Mouse (Mus musculus) heart, adult 11 months (tissue): ENCODE measurements around the gene Gm14295.
"Not testable (repeated sequence)": the region's sequence is repeated elsewhere in the genome, so short reads cannot be mapped to it uniquely, and the experiment has no call there.

Source experiments
- DNase-seq: peaks from one replicate; pipeline ENCODE4 v3.0.0; 2022

The Gm14295 gene

DNA sequence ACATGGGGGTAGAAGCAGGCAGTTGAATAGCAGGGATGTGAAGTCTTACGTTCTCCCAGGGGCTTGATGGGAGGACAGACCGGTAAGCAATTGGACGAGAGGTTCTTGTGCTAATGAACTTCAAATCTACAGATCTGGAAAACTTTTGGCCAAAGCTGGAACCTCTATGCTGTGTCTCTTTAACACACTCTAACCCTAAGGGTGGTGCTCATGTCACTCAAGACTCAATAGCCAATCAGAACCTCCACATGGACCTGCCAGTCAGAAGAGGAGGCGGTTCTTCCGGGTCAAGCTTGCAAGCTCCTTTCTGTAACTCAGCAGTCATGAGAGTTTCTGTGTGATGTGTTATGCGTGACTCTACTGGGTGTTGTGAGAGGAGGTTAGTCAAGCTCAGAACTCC lies at the start of gene Gm14295:
Gm14295 (plus strand) TSS at position 301 of the 400 bp plus-strand sequence.
- DNase-seq = not testable (repeated sequence)

DNA sequence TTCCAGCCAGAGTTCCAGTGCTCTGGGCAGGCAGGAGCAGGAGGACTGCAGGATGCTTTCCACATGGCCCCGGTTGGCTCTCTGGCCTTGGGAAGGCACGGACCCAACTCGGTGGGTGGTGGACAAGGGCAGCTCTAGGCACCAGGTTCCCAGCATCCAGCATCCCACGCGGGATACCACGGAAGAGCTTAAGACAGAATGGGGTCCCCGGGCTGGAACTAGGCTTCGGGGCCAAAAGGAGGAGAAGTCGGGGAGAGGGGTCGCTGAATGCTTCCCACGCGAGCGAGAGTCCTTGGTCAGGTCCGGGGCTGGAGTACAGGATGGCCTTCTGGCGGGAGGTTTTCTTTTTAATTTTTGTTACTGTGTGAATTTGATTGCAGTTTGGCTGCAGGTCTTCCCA lies 373 bp downstream of the Gm14295 start:
- DNase-seq = peak; percentile 57

DNA sequence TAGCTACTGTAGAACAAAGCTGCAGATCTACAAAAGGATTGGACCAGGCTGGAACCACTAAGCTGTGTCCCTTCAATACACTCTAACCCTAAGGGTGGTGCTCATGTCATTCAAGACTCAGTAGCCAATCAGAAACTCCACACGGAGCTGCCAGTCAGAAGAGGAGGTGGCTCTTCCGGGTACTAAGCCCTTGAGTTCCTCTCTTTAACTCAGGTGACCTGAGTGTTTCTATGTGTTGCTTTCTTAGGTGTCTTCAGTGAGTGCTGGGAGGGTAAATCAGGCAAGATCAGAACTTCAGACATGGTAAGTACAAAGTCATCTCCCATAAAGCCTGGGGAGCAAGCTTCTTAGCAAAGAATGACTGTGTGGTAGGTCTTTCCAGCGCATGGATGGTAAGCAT lies 32.4 kb downstream of the Gm14295 start, which contains the start of gene Gm14408:
Gm14408 (plus strand) TSS at position 301 of the 400 bp plus-strand sequence.
- DNase-seq = not testable (repeated sequence)
